Mouse (Mus musculus): Measurements from ENCODE around the gene Lpin3. TPM values are rescaled to one million over a fixed set of nuclear protein-coding genes. Genes with fewer than 3 reads are reported as not detected.

The Lpin3 gene
- polyA plus RNA-seq, 1 experiment: not detected

DNA sequence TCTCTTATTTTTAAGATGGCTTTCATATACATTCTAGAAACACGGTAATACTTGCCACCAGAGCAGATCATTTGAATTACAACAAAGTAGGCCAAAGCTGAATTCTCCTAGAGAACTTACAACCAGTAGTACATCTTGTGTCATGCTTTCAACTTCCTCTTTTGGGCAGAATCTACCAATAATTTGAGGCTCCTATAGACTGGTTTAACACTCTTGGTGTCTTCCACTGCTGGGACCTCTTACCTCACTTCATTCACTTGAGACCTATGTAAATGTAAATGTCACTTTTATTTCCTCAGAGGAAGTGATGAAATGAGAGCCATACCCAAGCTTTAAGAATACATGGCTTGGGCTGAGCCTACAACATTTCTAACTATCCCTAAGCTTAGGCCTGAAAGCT, 16.4 kb upstream of the Lpin3 start:
- no peaks in the 10 kb centered on the region for H3K9me3 ChIP-seq (ENCODE audit: control insufficient read depth, low read length)
- H3K36me3 ChIP-seq (ENCODE audit: control insufficient read depth): no peaks in the 10 kb centered on the region
- H3K4me3 ChIP-seq (replicated peaks): no peak overlapping the region
- H3K4me1 ChIP-seq (ENCODE audit: control insufficient read depth): no peaks in the 10 kb centered on the region
- TF ChIP-seq TAL1 (IDR thresholded peaks at IDR 0.05; ENCODE audit: low read length): no peak
- TF ChIP-seq GATA1 (IDR thresholded peaks at IDR 0.05; ENCODE audit: low read length): no peak
- no peaks in the 10 kb centered on the region for H3K27me3 ChIP-seq (ENCODE audit: control insufficient read depth)

DNA sequence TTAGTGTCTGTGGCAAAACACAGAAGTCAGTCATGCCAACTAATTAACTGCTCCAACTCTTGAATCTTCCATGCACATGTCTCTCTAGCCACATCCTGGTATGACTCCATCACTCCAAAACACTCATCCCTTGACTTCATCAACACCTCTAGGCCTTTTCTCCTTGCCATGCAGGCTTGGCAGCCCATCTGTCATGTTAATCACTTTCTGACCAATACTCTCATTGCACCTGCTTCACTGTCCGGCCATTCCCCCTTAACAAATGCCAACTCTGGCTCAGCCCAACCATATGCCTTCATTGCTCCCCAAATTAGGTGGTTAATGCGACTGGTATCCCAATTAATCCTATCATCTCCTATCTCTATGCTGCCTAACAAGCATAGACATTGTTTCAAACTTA, 15.2 kb upstream of the Lpin3 start:
- no peak for TF ChIP-seq TAL1 (IDR thresholded peaks at IDR 0.05; ENCODE audit: low read length)
- TF ChIP-seq GATA1 (IDR thresholded peaks at IDR 0.05; ENCODE audit: low read length): no peak
- H3K9me3 ChIP-seq (ENCODE audit: control insufficient read depth, low read length): no peaks in the 10 kb centered on the region
- no peaks in the 10 kb centered on the region for H3K4me1 ChIP-seq (ENCODE audit: control insufficient read depth)
- no peaks in the 10 kb centered on the region for H3K36me3 ChIP-seq (ENCODE audit: control insufficient read depth)
- no peak overlapping the region for H3K4me3 ChIP-seq (replicated peaks)
- no peaks in the 10 kb centered on the region for H3K27me3 ChIP-seq (ENCODE audit: control insufficient read depth)

DNA sequence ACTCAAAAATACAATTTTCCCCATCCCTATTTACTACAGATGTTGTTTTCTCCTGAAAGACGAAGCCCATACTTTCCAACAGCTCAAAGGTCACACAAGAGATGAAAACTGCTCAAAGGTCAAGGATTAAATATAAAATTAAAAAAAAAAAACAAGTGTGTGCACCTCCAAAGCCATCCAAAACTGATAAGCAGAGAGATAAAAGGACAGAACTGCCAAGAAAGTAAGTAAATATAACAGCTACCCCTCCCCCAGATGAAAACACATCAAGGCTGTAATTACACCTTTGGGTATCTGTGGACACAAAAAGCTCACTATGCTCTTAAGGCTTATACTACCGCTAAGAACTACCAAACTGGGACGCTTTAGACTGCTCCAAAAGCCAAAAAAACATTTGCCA, 11.0 kb upstream of the Lpin3 start:
- Histone ChIP-seq H3K36me3 (ENCODE audit: control insufficient read depth) (no peaks in the 10 kb centered on the region), H3K27me3 (ENCODE audit: control insufficient read depth) (no peaks in the 10 kb centered on the region), H3K4me1 (ENCODE audit: control insufficient read depth) (peaks cover 20% of the 10 kb centered on the region), H3K9me3 (ENCODE audit: control insufficient read depth, low read length) (no peaks in the 10 kb centered on the region), H3K4me3 (replicated peaks) (no peak overlapping the region)
- TF ChIP-seq TAL1 (IDR thresholded peaks at IDR 0.05; ENCODE audit: low read length) (no peak), GATA1 (IDR thresholded peaks at IDR 0.05; ENCODE audit: low read length) (no peak)

DNA sequence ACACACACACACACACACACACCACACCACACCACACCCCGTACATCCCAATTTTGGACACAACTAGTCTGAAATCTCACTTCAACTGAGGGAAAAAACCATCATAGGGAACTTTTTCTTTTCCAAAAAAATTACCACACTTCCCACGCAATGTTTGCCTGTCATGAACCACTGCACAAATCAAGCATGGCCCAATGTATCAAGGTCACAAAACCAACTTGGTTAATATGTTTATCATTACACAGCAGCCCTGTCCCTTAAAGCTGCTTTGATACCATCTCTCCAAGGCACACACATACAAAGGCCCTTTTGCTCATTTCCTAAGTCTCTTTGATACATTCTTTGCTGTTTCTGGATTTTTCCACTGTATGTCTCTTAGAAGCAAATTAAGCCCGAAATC, 9.2 kb upstream of the Lpin3 start:
- no peak overlapping the region for H3K4me3 ChIP-seq (replicated peaks)

DNA sequence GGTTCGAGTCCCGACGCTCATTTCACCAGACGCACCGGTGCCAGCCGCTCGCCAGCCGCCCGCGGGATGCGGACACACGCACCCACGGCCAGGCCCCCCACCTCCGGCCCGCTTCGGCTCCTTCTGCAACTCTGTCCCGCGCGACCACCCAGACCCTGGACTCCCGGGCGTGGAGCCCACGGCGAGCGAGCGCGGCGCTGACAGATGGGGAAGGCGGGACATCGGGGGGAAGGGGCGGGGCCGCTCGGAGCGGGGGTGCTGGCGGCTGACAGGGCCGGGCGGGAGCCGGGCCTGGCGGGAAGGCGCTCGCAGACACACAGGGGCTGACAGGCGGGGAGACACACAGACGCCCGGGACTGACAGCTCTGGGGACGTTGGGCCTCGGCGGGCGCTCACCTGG, 8.1 kb upstream of the Lpin3 start:
- Histone ChIP-seq H3K4me1 (ENCODE audit: control insufficient read depth) (peaks cover 20% of the 10 kb centered on the region), H3K9me3 (ENCODE audit: control insufficient read depth, low read length) (peaks cover 4% of the 10 kb centered on the region)
- TF ChIP-seq GATA1 (IDR thresholded peaks at IDR 0.05; ENCODE audit: low read length): no peak
- no peak for TF ChIP-seq TAL1 (IDR thresholded peaks at IDR 0.05; ENCODE audit: low read length)

More for the DNA sequence above, 9.2 kb upstream of the Lpin3 start:
- peaks cover 4% of the 10 kb centered on the region for H3K9me3 ChIP-seq (ENCODE audit: control insufficient read depth, low read length)
- no peaks in the 10 kb centered on the region for H3K36me3 ChIP-seq (ENCODE audit: control insufficient read depth)
- H3K4me1 ChIP-seq (ENCODE audit: control insufficient read depth): peaks cover 20% of the 10 kb centered on the region
- no peaks in the 10 kb centered on the region for H3K27me3 ChIP-seq (ENCODE audit: control insufficient read depth)
- no peak for TF ChIP-seq TAL1 (IDR thresholded peaks at IDR 0.05; ENCODE audit: low read length)
- no peak for TF ChIP-seq GATA1 (IDR thresholded peaks at IDR 0.05; ENCODE audit: low read length)

DNA sequence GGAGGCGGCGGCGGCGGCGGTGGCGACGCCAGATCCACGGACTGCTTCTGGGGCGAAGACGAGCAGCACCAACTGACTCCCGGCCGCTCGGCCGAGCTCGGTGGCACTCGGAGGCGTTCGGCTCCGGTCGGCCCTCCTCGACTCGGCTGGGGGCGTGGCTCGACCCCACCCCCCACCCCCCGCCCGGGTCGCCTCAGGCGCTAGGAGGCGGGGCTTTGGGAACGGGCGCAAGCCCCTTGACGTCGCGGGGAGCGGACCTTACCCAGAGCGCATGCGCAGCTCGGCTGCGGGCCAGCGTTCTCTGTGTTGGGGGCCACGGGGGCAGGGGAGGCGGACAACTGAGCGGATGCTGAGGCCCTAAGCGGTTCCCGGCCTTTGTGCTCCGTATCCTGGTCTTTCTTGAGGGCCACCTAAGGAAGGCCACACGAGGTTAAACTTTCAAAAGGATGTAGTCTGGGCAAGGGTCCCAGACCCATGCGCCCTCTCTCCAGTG, 7.5 kb upstream of the Lpin3 start, which contains the start of gene Zhx3:
Gene Zhx3 (minus strand): TSS at position 109 of the 493 bp plus-strand sequence.
- no peaks in the 10 kb centered on the region for H3K36me3 ChIP-seq (ENCODE audit: control insufficient read depth)
- H3K4me3 ChIP-seq (replicated peaks): peak within 1 kb of the TSS; percentile 80
- TF ChIP-seq GATA1 (IDR thresholded peaks at IDR 0.05; ENCODE audit: low read length): no peak
- TF ChIP-seq TAL1 (IDR thresholded peaks at IDR 0.05; ENCODE audit: low read length): no peak
- H3K27me3 ChIP-seq (ENCODE audit: control insufficient read depth): no peaks in the 10 kb centered on the region
- peaks cover 20% of the 10 kb centered on the region for H3K4me1 ChIP-seq (ENCODE audit: control insufficient read depth)
- H3K9me3 ChIP-seq (ENCODE audit: control insufficient read depth, low read length): peaks cover 4% of the 10 kb centered on the region

More for the DNA sequence above, 8.1 kb upstream of the Lpin3 start:
- Histone ChIP-seq H3K27me3 (ENCODE audit: control insufficient read depth) (no peaks in the 10 kb centered on the region), H3K4me3 (replicated peaks) (peak overlapping the region; percentile 80), H3K36me3 (ENCODE audit: control insufficient read depth) (no peaks in the 10 kb centered on the region)

DNA sequence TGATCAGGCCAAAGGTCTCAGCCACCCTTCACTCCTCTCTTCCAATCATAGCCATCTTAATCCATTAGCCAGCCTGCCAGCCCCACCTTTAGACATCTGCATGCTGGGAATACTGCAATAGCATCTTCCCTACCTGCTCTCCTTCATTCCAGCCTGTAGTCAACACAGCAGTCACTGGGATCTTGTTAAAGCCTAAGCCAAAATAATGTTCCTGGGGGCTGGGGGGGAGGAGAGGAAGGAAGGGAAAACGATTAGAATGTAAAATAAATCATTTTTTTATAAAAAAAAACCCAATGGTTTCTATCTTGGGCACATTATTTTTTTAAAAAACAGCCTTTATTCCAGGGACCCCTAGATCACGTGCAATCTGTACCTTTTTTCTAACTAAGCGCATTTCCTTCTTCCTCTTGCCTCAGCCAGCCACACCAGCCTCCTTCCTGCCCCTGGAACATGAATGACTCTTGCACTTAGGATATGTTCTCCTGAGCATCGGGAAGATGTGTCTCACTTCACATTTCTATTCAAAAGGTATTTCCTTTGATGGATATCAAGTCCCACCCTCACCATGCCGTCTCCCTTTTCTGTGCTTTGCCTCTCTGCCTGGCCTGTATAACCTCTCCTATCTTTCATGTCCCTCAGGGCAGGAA, 6.1 kb upstream of the Lpin3 start:
- Histone ChIP-seq H3K9me3 (ENCODE audit: control insufficient read depth, low read length) (peaks cover 4% of the 10 kb centered on the region), H3K27me3 (ENCODE audit: control insufficient read depth) (no peaks in the 10 kb centered on the region), H3K36me3 (ENCODE audit: control insufficient read depth) (no peaks in the 10 kb centered on the region), H3K4me3 (replicated peaks) (no peak overlapping the region), H3K4me1 (ENCODE audit: control insufficient read depth) (peaks cover 20% of the 10 kb centered on the region)
- no peak for TF ChIP-seq TAL1 (IDR thresholded peaks at IDR 0.05; ENCODE audit: low read length)
- no peak for TF ChIP-seq GATA1 (IDR thresholded peaks at IDR 0.05; ENCODE audit: low read length)

DNA sequence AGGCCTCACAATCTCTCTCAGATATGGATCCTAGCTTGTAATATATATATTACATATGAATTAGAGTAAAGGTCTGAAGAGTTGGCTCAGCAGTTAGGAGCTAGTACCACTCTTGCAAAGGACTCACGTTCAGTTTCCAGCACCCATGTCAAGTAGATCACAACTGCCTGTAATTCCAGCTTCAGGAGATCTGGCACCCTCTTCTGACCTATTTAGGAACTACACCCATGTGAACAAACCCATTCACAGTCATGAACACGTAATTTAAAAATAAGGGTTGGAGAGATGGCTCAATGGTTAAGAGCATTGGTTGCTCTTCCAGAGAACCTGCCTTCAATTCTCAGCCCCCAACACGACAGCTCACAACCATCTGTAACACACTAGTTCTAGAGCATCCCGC, 4.4 kb upstream of the Lpin3 start:
- TF ChIP-seq GATA1 (IDR thresholded peaks at IDR 0.05; ENCODE audit: low read length): no peak
- TF ChIP-seq TAL1 (IDR thresholded peaks at IDR 0.05; ENCODE audit: low read length): no peak
- H3K4me1 ChIP-seq (ENCODE audit: control insufficient read depth): peaks cover 20% of the 10 kb centered on the region
- H3K4me3 ChIP-seq (replicated peaks): no peak overlapping the region
- peaks cover 4% of the 10 kb centered on the region for H3K9me3 ChIP-seq (ENCODE audit: control insufficient read depth, low read length)
- no peaks in the 10 kb centered on the region for H3K36me3 ChIP-seq (ENCODE audit: control insufficient read depth)
- H3K27me3 ChIP-seq (ENCODE audit: control insufficient read depth): no peaks in the 10 kb centered on the region

DNA sequence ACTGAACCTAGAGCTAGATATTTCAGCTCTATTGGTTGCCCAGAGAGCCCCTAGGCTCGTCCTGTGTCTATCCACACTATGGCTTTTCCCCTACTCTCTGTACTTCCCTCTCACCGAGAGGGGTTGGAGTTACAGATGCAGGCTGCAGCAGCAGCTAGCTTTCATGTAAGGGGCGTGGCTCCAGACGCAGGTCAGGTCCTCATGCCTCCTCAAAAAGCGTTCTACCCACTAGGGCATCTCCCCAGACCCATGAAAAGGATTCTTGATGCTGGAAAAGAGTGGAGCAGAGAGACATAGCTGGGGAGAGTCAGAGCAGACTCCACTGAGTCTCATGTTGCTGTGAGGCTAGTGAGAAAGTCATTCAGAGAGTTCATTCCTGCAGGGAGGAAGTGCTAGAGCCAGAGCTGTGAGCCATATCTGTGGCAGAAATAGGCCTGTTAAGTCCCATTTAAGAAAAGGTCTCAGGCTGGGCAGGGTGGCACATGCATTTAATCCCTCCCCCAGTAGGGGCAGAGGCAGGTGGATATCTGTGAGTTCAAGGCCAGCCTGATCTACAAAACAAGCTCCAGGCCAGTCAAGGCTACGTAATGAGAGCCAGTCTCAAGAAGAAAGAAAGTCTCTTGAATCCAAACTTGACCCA, 1.1 kb downstream of the Lpin3 start:
- Histone ChIP-seq H3K27me3 (ENCODE audit: control insufficient read depth) (no peaks in the 10 kb centered on the region), H3K9me3 (ENCODE audit: control insufficient read depth, low read length) (no peaks in the 10 kb centered on the region), H3K4me3 (replicated peaks) (no peak overlapping the region), H3K4me1 (ENCODE audit: control insufficient read depth) (no peaks in the 10 kb centered on the region), H3K36me3 (ENCODE audit: control insufficient read depth) (no peaks in the 10 kb centered on the region)
- TF ChIP-seq TAL1 (IDR thresholded peaks at IDR 0.05; ENCODE audit: low read length) (no peak), GATA1 (IDR thresholded peaks at IDR 0.05; ENCODE audit: low read length) (no peak)

Data from erythroblast, embryonic 14.5 days (primary cell).